Mouse (Mus musculus) lung, adult 2 months (tissue): Measurements from ENCODE around the gene Vav3. TPM values are rescaled to one million over a fixed set of nuclear protein-coding genes. Genes with fewer than 3 reads are reported as not detected.

Experiments
- DNase-seq: peaks from one replicate; pipeline ENCODE4 v3.0.0; 2022
- H3K4me1 ChIP-seq: fragments of 200-500 bp; 2 replicates; pipeline ENCODE4 v1.6.1; 2011; ENCODE audit warnings: low read length; ENCODE audit not compliant: control insufficient read depth, insufficient read depth
- H3K4me3 ChIP-seq: fragments of 200-500 bp; replicated peaks from 2 replicates; pipeline ENCODE3; 2011; ENCODE audit warnings: low read depth, mild to moderate bottlenecking, control low read depth, low read length; ENCODE audit errors: extremely low read depth
- CTCF ChIP-seq: fragments of 200-500 bp; IDR thresholded peaks from 2 replicates; pipeline ENCODE4 v1.5.1; 2011; ENCODE audit warnings: mild to moderate bottlenecking, low read length, control low read depth; ENCODE audit not compliant: insufficient read depth
- POLR2A ChIP-seq: fragments of 200-500 bp; IDR thresholded peaks from 2 replicates; pipeline ENCODE4 v1.6.1; 2011; ENCODE audit warnings: low read depth, mild to moderate bottlenecking, control low read depth, low read length, borderline replicate concordance; ENCODE audit errors: extremely low read depth
- WGBS: fragments of 180-500 bp; shearing (Covaris S2); methylation state at CpG from one replicate; pipeline ENCODE4 v1.1.7; 2018; 5-methylcytosine and 5-hydroxymethylcytosine counted together
- polyA plus RNA-seq: library from polyadenylated mRNA; depleted of rRNA; stranded (reverse); fragments of >200 nt; gene quantifications from 2 replicates; pipeline ENCODE4 v1.2.3, GENCODE M21; 2012

Vav3 gene
- polyA plus RNA-seq, 1 experiment = 3.9 TPM

DNA sequence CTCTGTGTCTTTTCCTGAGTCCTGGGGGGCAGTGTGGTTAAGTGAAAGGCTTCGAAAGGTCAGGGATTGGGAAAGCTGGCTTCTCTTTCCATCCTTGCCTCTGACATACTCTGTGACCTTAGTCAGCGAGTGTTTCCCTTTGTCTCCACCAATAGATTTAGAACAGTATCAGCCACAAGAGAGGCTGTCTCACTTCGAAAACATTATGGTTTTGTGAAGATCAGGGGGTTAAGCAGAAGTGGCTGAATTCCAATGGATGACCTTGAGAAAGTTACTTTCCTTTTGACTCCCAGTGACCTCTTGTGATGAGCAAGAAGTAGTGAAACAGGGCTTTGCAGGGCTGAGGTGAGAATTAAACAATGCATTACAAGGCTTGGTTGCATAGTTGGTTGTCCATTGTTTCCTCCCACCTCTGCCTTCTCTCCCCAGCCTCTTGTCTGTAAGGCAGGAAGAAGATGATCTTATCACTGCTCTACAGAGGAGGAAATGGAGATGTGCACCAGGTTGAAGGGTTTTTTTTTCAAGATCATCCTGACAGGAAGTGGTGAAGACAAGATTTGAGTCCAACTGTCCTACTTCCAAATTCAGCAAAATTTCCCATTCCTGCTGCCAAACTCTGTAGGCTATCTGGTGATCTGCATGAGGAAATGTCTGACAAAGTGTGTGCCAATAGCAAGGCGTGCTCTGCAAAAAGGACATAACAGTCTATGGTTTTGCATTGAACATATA, 11.7 kb downstream of the Vav3 start:
- H3K4me3 ChIP-seq = no peak overlapping the region
- H3K4me1 ChIP-seq = peaks cover 14% of the 10 kb centered on the region
- DNase-seq = no peak
- TF ChIP-seq CTCF = no peak
- no peak for TF ChIP-seq POLR2A
- WGBS = 57% methylated on average over 4 of the region's 4 CpGs

DNA sequence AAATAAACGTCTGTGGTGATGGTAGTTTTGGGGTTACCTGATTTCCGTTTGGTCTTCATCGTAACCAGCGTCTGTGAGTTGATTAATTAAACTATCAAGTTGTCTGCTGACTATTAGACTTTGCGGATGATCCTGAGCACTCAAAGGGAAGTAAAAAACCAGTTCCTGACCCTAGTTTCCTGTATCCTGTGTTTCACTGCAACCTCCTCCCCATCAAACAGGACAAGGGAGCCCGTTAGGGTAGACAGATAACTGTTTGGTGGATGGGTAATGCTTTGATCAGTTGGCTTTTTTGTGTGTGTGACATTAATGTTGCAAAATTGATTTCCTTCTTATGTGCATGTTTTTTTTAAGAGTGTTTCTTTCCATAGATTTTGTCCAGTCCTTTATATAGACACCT, 12.2 kb downstream of the Vav3 start:
- Histone ChIP-seq H3K4me3 (no peak overlapping the region), H3K4me1 (peaks cover 14% of the 10 kb centered on the region)
- DNase-seq = no peak
- no peak for TF ChIP-seq CTCF
- TF ChIP-seq POLR2A = no peak
- 39% methylated on average over 6 of the region's 6 CpGs for WGBS

DNA sequence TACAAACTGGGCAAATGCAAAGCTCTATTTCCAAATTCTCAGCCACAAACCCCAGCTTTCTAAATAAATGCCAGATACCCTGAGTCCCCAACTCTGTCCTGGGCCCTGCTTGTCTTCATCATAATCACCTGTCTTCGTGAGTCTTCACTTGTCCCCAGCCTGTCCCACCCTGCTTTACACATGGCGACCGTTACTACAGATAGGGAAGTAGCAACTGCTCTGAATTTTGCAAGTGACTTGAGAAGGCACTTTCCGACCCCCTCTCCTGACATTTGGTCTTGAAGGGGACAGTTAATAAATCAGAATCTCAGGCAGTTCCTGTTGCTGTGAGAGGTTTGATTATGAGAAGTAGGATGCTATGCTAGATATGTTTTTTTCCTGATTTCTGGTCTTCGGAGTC, 13.4 kb downstream of the Vav3 start:
- DNase-seq = no peak
- 86% methylated on average over 5 of the region's 5 CpGs for WGBS
- no peak overlapping the region for H3K4me3 ChIP-seq
- peaks cover 14% of the 10 kb centered on the region for H3K4me1 ChIP-seq
- TF ChIP-seq POLR2A = no peak
- no peak for TF ChIP-seq CTCF

DNA sequence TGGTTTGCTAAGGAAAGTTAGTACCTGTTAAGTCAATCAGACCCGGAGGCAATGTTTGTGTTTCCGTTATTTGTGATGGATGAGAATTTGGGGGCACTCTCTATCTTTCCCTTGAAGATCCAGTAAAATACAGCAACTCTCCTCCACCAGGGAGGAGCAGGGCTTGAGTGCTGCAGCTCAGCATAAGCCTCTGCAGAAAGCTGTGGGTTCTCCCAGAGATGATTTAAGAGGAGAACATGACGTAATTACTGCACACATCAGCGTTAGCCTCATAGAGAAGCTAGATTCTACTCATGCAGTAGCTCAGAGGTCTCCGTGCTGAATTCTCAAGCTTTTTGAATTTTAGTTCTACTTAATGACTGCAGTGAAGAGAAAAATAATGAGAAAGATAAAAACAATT, 14.7 kb downstream of the Vav3 start:
- no peak for DNase-seq
- Histone ChIP-seq H3K4me3 (no peak overlapping the region), H3K4me1 (peaks cover 18% of the 10 kb centered on the region)
- WGBS = 62% methylated on average over 5 of the region's 5 CpGs
- no peak for TF ChIP-seq CTCF
- no peak for TF ChIP-seq POLR2A

DNA sequence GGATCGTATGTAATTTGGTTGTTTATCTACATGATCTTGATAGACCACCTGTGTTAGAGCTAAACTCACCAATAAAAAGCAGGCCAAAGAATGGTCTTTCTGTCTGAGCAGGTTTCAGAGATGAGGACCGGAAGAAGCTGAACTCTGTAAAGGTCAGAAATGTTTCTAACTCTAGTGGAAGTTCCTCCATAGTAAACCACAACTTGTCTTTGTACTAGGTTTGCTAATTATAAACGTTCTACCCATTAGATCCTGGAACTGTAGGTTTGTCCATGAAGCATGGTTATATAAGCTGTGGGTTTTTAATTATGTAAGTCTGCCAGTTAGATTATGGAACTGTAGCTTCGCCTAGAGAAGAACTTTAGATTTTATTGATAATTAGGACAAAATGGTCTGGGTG, 20.3 kb downstream of the Vav3 start:
- WGBS = 58% methylated on average over 4 of the region's 4 CpGs

DNA sequence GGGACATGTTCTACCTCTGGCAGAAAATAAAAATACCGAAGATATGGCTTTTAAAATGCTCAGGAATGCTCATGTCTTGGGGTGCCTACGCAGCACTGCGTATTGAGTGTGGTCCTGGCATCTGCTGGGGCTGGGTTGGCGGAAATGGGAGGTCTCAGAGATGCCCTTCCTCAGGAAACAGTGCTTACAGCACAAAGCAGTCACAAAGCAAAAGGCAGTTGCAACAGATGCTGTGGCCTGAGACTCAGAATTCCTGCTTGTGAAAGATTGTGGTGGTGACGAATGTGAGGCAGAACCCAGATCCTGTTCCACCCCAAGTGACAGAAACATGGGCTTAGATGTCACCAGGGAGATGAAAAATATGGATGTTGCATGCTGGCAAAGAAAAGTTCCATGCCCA, 21.4 kb downstream of the Vav3 start:
- Histone ChIP-seq H3K4me1 (peaks cover 18% of the 10 kb centered on the region), H3K4me3 (no peak overlapping the region)
- TF ChIP-seq POLR2A = peak; percentile 29; the same call in 1 of the 2 replicates
- no peak for TF ChIP-seq CTCF
- 50% methylated on average over 5 of the region's 5 CpGs for WGBS
- DNase-seq = no peak

More for the DNA sequence above, 20.3 kb downstream of the Vav3 start:
- no peak for DNase-seq
- TF ChIP-seq POLR2A (no peak), CTCF (no peak)
- Histone ChIP-seq H3K4me3 (no peak overlapping the region), H3K4me1 (peaks cover 18% of the 10 kb centered on the region)

DNA sequence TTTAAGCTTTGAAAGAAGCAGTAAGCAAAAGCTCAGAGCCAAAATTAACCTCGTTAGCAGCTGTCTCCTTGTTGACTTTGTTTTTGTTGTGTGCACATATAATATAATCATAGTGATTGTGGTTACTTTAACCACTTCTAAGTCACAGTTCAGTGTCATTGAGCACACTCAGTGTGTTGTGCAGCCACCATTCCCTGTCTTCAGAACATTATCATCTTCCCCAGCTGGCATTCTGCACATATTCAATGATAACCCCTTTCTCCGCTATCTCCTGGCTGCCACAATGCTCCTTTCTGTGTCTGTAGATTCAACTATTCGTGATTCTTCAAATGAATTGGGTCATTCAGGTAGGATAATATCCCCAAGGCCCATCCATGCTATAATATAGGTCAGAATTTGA, 21.9 kb downstream of the Vav3 start:
- 64% methylated on average over 3 of the region's 3 CpGs for WGBS

DNA sequence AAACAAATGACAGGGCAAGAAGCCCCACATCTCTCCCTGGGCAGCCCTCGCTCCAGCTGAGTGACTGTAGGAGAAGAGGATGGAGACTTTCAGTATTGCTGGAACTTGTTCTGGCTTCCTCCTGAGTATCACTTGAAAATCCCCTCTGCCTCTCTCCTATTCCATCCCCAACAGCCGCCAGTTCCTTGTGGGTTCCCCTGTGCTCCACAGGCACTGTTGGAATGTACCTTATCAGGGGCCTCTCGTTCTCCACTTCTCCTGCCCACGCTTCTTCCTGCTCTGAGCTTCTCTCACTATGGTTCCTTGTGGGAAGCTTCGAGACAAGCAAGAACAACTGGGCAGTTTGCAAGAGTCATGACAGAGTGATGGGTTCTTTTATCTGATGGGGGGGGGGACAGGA, 23.1 kb downstream of the Vav3 start:
- peaks cover 18% of the 10 kb centered on the region for H3K4me1 ChIP-seq
- no peak for DNase-seq
- WGBS = 49% methylated on average over 5 of the region's 5 CpGs
- TF ChIP-seq POLR2A (no peak), CTCF (no peak)
- no peak overlapping the region for H3K4me3 ChIP-seq

More for the DNA sequence above, 21.9 kb downstream of the Vav3 start:
- DNase-seq = no peak
- no peak overlapping the region for H3K4me3 ChIP-seq
- TF ChIP-seq POLR2A (no peak), CTCF (no peak)
- H3K4me1 ChIP-seq = peaks cover 18% of the 10 kb centered on the region

DNA sequence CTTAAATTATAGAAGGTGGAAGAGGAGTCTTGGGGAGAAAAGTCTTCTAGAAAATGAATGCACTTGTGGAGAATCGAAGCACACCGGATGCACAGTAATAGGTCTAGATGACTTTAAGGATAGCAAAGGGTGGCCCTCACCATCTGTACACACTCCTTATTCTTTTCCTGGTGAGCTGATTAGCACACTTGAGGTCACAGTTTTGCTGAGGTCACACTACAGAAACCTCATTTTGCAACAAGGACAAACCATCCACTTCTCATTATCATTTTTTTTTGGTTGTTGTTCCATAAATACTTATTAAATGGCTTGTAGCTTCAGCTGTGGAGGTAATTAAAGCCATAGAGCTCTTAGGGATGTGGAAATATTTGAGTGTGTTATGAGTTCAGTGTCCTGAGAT, 25.4 kb downstream of the Vav3 start:
- Histone ChIP-seq H3K4me3 (no peak overlapping the region), H3K4me1 (peaks cover 7% of the 10 kb centered on the region)
- DNase-seq = no peak
- no peak for TF ChIP-seq POLR2A
- no peak for TF ChIP-seq CTCF
- 73% methylated on average over 2 of the region's 2 CpGs for WGBS

DNA sequence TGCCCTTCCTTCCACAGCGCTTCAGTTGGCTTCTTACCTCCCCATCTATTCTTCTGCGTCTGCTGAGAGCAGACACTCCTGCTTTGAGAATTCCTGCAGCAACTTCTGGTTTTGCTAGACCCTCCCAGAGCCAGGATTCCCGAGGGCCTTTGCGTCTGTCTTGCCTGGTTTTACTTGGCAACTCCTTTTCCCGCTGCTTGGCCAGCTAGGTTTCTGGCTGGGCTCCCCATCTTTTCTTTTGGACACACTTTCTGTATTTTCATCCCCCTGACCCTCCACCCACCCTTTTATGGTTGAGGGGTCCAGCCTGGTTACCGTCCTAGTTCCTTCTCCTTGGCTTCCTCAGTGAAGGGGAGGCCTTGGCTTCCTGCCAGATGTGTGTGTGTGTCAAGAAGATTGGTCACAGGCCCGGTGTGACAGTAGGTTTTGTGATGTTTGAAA, 26.0 kb downstream of the Vav3 start:
- no peak for DNase-seq
- TF ChIP-seq CTCF (no peak), POLR2A (no peak)
- no peak overlapping the region for H3K4me3 ChIP-seq
- peaks cover 6% of the 10 kb centered on the region for H3K4me1 ChIP-seq
- 49% methylated on average over 7 of the region's 7 CpGs for WGBS
